Mouse (Mus musculus): ENCODE data around the gene Mydgf. TPM values are rescaled to one million over a fixed set of nuclear protein-coding genes. Genes with fewer than 3 reads are reported as not detected.
A peak's percentile ranks its signal among the peaks of the same experiment; 100 is the strongest.

Gene Mydgf
- total and polyA plus RNA-seq, 2 experiments from 2014 or later = 58.1 to 86.9 TPM

DNA sequence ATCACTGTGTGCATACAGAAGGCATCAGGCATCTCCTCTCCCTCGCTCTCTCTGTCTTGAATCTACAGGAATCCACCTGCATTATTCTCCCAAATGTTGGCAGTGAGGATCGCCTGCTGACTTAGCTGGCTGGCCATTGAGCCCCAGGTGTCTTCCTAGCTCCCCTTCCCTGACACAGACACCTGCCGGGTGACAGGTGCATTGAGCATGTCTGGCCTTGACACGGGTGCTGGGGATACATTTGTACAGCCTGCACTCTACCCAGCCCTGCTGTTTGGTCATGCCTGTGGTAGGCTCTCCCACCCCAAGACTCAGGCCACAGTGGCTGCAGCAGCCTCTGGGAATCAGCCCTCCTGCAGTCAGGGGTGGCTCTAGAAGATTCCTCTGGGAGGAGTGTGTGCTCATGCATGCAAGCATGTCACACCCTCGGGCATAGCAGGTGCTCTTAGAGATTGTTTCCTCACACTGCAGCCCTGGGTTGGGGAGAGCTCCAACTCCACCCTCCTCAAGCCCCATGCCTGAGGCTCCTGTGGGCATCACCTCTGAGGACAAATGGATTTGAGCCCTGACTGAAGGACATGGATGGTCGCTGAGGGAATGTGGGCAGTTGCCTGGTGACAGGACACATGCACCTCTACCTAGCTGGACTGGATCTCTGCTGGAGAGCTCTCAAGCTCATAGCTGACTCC lies 23.4 kb upstream of the Mydgf start:
- Histone ChIP-seq H3K27me3 (ENCODE audit: insufficient read depth, low read length) (no peaks in the 10 kb centered on the region), H3K27ac (no peak overlapping the region), H3K9me3 (ENCODE audit: low read length) (no peaks in the 10 kb centered on the region), H3K9ac (replicated peaks; ENCODE audit: low read length) (no peak overlapping the region), H3K4me1 (ENCODE audit: insufficient read depth, low read length) (no peaks in the 10 kb centered on the region), H3K4me2 (ENCODE audit: low read depth, low read length) (no peak overlapping the region), H3K4me3 (ENCODE audit: low read length) (no peak overlapping the region), H3K36me3 (ENCODE audit: insufficient read depth, low read length) (peaks cover 95% of the 10 kb centered on the region)
- DNase-seq (ENCODE audit: low spot score) = no peak
- ATAC-seq = no peak
- 80% methylated on average over 6 of the region's 6 CpGs for WGBS
- TF ChIP-seq CTCF (IDR thresholded peaks at IDR 0.05; ENCODE audit: low read depth) = no peak

DNA sequence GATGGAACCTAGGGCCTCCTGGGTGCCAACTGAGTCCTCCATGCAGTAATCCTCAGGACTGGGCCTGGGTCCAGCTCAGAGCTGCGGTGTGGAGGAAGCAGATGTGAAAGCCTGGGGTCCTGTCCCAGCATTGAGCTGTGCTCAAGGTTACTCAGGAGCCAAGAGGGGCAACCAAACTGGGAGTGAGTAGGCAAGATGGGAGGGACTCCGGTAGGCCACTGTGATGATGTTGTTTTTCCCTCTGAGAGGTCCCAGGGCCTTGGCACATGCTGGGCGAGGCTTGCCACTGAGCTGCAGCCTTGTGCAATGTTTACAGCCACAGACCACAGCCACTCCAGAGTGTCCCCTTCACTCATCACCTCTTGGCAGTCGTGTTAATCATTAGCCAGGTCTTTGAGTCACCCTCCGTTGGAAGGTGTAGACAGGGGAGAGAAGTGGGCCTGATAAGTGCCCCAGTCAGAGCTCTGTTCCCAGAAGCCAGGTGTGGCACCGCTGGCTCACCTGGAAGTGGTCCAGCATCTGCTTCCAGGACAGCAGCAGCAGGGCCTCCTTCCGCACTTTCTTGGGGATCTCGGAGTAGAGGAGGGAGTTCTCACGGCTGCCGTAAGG lies 22.7 kb upstream of the Mydgf start:
- Histone ChIP-seq H3K4me1 (ENCODE audit: insufficient read depth, low read length) (no peaks in the 10 kb centered on the region), H3K9me3 (ENCODE audit: low read length) (no peaks in the 10 kb centered on the region), H3K4me2 (ENCODE audit: low read depth, low read length) (no peak overlapping the region), H3K27me3 (ENCODE audit: insufficient read depth, low read length) (no peaks in the 10 kb centered on the region), H3K27ac (no peak overlapping the region), H3K36me3 (ENCODE audit: insufficient read depth, low read length) (peaks cover 93% of the 10 kb centered on the region), H3K9ac (replicated peaks; ENCODE audit: low read length) (no peak overlapping the region), H3K4me3 (ENCODE audit: low read length) (no peak overlapping the region)
- ATAC-seq (no peak), DNase-seq (ENCODE audit: low spot score) (no peak)
- TF ChIP-seq CTCF (IDR thresholded peaks at IDR 0.05; ENCODE audit: low read depth) = no peak
- 88% methylated on average over 10 of the region's 10 CpGs for WGBS

DNA sequence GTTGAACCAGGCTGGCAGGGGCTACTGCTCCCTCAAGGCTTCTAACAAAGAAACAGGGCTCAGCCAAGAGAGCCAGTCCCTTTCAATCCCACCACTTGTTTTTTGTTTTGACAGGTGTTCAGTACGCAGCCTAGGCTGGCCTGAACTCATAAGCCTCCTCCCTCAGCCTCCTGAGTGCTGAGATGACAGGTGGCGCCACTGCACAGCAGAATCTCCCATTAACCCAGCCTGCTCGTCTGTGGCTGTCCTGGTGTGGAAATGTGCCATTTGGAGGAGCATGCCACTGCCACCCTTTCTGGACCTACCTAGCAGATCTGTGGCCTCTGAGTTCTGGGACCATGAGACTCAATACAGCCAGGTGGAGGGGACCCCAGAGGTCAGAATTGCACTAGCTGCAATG lies 20.0 kb upstream of the Mydgf start:
- WGBS = 41% methylated on average over 3 of the region's 3 CpGs
- ATAC-seq (no peak), DNase-seq (ENCODE audit: low spot score) (peak; percentile 6)
- no peak overlapping the region for H3K4me2 ChIP-seq (ENCODE audit: low read depth, low read length)
- H3K4me1 ChIP-seq (ENCODE audit: insufficient read depth, low read length) = no peaks in the 10 kb centered on the region
- H3K4me3 ChIP-seq (ENCODE audit: low read length) = no peak overlapping the region
- no peaks in the 10 kb centered on the region for H3K27me3 ChIP-seq (ENCODE audit: insufficient read depth, low read length)
- H3K36me3 ChIP-seq (ENCODE audit: insufficient read depth, low read length) = peaks cover 83% of the 10 kb centered on the region
- TF ChIP-seq CTCF (IDR thresholded peaks at IDR 0.05; ENCODE audit: low read depth) = peak; percentile 42
- H3K27ac ChIP-seq = no peak overlapping the region
- H3K9ac ChIP-seq (replicated peaks; ENCODE audit: low read length) = no peak overlapping the region
- no peaks in the 10 kb centered on the region for H3K9me3 ChIP-seq (ENCODE audit: low read length)

DNA sequence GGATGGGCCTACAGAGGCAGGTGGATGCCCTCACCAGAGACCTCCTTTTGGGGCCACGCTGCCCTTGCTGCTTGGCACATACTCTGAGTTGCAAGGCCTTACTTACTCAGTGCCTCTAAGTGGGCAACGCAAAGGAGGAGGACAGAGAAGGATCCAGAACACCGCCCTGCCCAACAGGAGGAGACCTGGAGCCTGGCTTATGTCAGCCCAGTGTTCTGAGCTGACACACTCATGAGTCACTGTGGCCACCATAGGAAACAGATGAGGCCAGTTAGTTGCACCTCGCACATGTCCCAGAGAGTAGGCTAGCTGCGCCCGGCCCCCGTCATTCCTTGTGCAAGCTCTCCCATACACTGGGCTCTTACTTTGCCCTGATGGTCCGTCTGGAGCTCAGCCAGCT lies 18.8 kb upstream of the Mydgf start:
- no peaks in the 10 kb centered on the region for H3K27me3 ChIP-seq (ENCODE audit: insufficient read depth, low read length)
- DNase-seq (ENCODE audit: low spot score) = no peak
- H3K27ac ChIP-seq = no peak overlapping the region
- H3K4me2 ChIP-seq (ENCODE audit: low read depth, low read length) = no peak overlapping the region
- H3K9ac ChIP-seq (replicated peaks; ENCODE audit: low read length) = no peak overlapping the region
- TF ChIP-seq CTCF (IDR thresholded peaks at IDR 0.05; ENCODE audit: low read depth) = no peak
- H3K4me3 ChIP-seq (ENCODE audit: low read length) = no peak overlapping the region
- ATAC-seq = no peak
- peaks cover 85% of the 10 kb centered on the region for H3K36me3 ChIP-seq (ENCODE audit: insufficient read depth, low read length)
- 96% methylated on average over 8 of the region's 8 CpGs for WGBS
- H3K4me1 ChIP-seq (ENCODE audit: insufficient read depth, low read length) = no peaks in the 10 kb centered on the region
- H3K9me3 ChIP-seq (ENCODE audit: low read length) = no peaks in the 10 kb centered on the region

DNA sequence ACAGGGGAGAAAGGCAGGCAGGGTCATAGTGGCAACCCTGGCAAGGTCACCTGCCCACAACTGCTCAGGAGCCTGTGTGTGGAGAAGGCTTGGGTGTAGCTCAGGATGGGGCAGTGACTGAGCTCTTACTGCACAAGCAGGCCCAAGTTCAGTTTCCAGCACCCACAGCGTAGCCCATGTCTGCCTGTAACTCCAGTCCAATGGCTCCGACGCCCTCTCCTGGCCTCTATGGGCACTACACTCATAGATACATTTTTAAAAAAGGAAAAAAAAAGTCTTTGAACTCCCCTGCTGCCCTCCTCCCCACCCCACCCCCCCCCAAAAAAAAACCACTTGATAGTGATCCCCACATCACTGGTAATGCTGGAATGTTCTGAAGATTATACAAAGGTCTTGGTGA lies 17.9 kb upstream of the Mydgf start:
- ATAC-seq = no peak
- Histone ChIP-seq H3K9ac (replicated peaks; ENCODE audit: low read length) (no peak overlapping the region), H3K4me3 (ENCODE audit: low read length) (no peak overlapping the region), H3K9me3 (ENCODE audit: low read length) (no peaks in the 10 kb centered on the region), H3K4me1 (ENCODE audit: insufficient read depth, low read length) (no peaks in the 10 kb centered on the region), H3K27ac (no peak overlapping the region), H3K4me2 (ENCODE audit: low read depth, low read length) (no peak overlapping the region), H3K36me3 (ENCODE audit: insufficient read depth, low read length) (peaks cover 85% of the 10 kb centered on the region), H3K27me3 (ENCODE audit: insufficient read depth, low read length) (no peaks in the 10 kb centered on the region)
- 0 out of 2 replicates have a peak, but pooled peaks have one; percentile 14 for TF ChIP-seq CTCF (IDR thresholded peaks at IDR 0.05; ENCODE audit: low read depth)
- WGBS = 65% methylated on average over 3 of the region's 3 CpGs
- DNase-seq (ENCODE audit: low spot score) = no peak

DNA sequence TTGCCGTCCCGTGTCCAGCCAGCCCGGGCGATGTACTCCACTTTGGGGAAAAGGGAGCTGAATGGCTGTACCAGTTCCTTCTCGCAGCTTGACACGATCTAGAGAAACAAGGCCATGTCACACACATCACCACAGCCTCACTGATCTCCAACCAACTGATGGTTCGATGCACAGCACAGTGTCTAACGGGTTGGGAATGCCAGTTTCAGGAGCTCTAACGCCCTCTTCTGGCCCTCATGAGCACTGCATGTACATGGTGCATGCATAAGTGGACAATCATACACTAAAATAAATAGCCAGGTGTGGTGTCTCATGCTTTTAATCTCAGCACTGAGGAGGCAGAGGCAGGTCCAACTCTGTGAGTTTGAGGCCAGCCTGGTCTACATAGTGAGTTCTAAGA lies 16.9 kb upstream of the Mydgf start:
- no peaks in the 10 kb centered on the region for H3K27me3 ChIP-seq (ENCODE audit: insufficient read depth, low read length)
- no peaks in the 10 kb centered on the region for H3K4me1 ChIP-seq (ENCODE audit: insufficient read depth, low read length)
- WGBS = 85% methylated on average over 9 of the region's 9 CpGs
- ATAC-seq (no peak), DNase-seq (ENCODE audit: low spot score) (peak; percentile 20)
- H3K9me3 ChIP-seq (ENCODE audit: low read length) = no peaks in the 10 kb centered on the region
- TF ChIP-seq CTCF (IDR thresholded peaks at IDR 0.05; ENCODE audit: low read depth) = peak; percentile 64
- peaks cover 84% of the 10 kb centered on the region for H3K36me3 ChIP-seq (ENCODE audit: insufficient read depth, low read length)
- H3K9ac ChIP-seq (replicated peaks; ENCODE audit: low read length) = no peak overlapping the region
- no peak overlapping the region for H3K4me3 ChIP-seq (ENCODE audit: low read length)
- no peak overlapping the region for H3K4me2 ChIP-seq (ENCODE audit: low read depth, low read length)
- H3K27ac ChIP-seq = no peak overlapping the region

DNA sequence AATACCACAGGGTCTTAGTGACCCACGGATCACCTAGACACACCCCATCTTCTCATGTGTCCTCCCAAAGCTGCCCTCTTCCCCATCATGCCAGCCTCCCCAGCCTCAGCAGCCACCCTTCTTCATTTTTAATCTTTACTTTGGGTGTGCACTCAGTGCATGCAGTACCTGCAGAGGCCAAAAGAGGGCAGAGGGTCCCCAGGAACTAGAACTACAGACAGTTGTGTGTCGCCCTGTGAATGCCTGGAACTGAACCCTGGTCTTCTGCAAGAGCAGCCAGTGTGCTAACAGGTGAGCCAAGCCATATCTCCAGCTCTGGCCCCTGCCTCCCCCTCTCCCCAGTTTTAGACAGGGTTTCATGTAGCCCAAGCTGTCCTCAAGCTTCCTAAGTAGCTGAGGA lies 13.1 kb upstream of the Mydgf start:
- DNase-seq (ENCODE audit: low spot score) = no peak
- Histone ChIP-seq H3K9ac (replicated peaks; ENCODE audit: low read length) (no peak overlapping the region), H3K4me3 (ENCODE audit: low read length) (no peak overlapping the region), H3K9me3 (ENCODE audit: low read length) (no peaks in the 10 kb centered on the region), H3K36me3 (ENCODE audit: insufficient read depth, low read length) (peaks cover 73% of the 10 kb centered on the region), H3K27me3 (ENCODE audit: insufficient read depth, low read length) (no peaks in the 10 kb centered on the region), H3K27ac (no peak overlapping the region), H3K4me1 (ENCODE audit: insufficient read depth, low read length) (no peaks in the 10 kb centered on the region), H3K4me2 (ENCODE audit: low read depth, low read length) (no peak overlapping the region)
- no peak for ATAC-seq
- TF ChIP-seq CTCF (IDR thresholded peaks at IDR 0.05; ENCODE audit: low read depth) = peak; percentile 62
- 66% methylated on average over 2 of the region's 2 CpGs for WGBS

Measured in hindbrain, postnatal 0 days (tissue).